Mouse (Mus musculus): ENCODE data around the gene Gtf2h5. TPM values are rescaled to one million over a fixed set of nuclear protein-coding genes. Genes with fewer than 3 reads are reported as not detected.

The Gtf2h5 gene
- polyA plus RNA-seq, 1 experiment = 118 TPM

DNA sequence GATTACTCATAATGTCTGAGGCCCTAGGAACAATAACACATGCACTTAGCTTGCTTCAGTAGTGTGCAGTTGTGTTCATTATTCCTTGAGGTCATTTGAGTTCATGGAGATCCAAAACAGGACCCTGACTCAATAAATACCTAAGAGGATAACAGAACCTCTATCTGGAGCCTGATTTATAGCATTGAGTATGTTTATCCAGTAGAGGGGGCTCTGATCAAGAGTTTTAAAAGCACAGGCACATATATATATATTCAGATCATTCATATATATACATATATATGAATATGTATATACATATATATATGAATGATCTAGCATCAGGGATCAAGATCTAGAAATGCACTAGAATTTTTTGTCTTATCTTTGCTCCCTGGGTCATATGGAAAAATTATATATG, 16.0 kb downstream of the Gtf2h5 start:
- Histone ChIP-seq H3K4me1 (ENCODE audit: control insufficient read depth, insufficient read depth, insufficient read length, low read length) (no peaks in the 10 kb centered on the region), H3K4me3 (ENCODE audit: insufficient read depth, low read depth, low read length) (no peak overlapping the region), H3K27ac (replicated peaks; ENCODE audit: low read depth, low read length) (no peak overlapping the region)

DNA sequence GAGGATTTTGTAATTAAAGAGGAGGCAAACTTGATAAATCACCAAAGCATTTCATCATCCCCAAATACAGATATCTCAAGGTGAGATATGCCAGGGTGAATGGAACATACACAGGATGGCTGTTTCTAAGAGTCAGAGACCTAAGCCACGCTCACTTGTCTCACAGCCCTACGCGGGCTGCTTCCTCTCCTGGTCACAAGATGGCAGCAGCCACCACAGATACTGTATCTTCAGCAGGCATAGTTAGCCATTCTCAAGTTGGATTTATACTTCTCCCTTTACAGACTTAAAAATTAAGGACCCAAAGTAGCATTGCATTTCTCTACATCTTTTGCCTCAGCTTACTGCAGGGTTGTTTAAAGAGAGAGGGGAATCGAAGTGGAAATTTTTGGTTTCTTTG, 18.3 kb downstream of the Gtf2h5 start:
- Histone ChIP-seq H3K27ac (replicated peaks; ENCODE audit: low read depth, low read length) (no peak overlapping the region), H3K4me1 (ENCODE audit: control insufficient read depth, insufficient read depth, insufficient read length, low read length) (no peaks in the 10 kb centered on the region), H3K4me3 (ENCODE audit: insufficient read depth, low read depth, low read length) (no peak overlapping the region)

DNA sequence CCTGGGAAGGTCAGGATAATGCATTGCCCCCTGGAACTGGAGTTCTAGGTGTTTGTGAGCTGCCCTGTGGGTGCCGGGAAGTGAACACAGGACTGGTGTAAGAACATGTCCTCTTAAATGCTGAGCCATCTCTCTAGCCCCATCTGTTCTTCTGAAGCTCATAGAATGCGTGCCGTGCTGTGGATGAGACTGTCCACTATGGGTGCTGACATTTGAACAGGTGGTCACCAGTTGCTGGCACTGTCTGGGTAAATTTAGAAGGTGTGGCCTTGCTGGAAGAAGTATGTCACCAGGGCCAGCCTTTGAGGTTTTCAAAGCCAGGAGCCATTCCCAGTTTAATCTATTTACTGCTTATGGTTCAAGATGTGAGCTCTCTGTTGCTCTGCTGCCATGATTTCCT, 22.7 kb downstream of the Gtf2h5 start:
- Histone ChIP-seq H3K27ac (replicated peaks; ENCODE audit: low read depth, low read length) (no peak overlapping the region), H3K4me1 (ENCODE audit: control insufficient read depth, insufficient read depth, insufficient read length, low read length) (no peaks in the 10 kb centered on the region), H3K4me3 (ENCODE audit: insufficient read depth, low read depth, low read length) (no peak overlapping the region)

DNA sequence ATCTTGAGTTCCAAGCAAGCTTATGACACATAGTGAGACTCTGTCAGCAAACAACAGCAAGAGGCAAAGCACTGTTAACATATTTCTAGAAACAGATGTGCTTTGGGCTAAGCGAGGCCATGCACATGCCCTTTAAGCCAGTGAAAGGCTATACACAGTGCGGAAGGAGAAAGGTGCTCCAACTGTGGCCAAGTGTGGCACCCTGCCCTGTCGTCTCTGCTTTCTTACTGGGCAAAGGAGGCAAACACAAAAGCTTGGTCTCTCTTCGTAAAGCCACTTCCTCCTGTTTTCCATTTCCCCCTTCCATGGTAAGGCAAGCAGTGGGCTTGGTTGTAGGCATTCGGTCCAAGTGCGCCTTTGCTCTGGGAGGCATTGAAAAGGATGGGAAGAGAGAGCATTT, 24.0 kb downstream of the Gtf2h5 start:
- Histone ChIP-seq H3K4me3 (ENCODE audit: insufficient read depth, low read depth, low read length) (no peak overlapping the region), H3K4me1 (ENCODE audit: control insufficient read depth, insufficient read depth, insufficient read length, low read length) (no peaks in the 10 kb centered on the region)

DNA sequence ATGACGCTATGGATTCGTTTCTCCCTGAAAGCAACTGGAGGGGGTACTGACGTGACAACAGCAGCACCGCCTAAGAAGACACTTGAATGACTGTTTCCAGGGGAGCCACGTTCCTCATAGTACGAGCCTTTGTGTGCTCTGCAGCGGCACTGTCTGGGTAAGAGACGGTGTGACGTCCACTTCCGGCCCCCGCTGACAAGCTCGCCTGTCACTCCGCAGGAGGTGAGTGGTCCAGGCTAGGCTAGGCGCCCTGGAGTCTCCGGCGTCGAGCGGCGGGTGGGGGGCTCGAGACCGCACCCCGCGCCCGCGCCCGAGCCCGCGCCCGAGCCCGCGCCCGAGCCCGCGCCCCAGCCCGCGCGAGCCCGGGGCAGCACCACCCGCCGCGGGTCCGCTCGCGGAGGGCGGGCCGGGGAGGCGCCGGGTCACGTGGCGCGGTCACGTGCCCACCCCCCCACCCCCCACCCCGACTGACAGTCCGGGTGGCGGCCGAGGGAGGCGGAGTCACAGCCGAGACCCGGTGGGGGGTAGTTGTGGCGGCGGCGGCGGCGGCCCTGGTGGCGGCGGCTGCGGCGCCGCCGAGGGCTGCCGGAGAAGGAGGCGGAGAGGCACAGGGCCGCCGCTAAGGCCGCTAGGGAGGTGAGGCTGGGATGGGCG, 26.9 kb downstream of the Gtf2h5 start, which contains the start of gene Tulp4:
Gene Tulp4, plus strand, starts transcription at position 77 of the 654 bp plus-strand sequence.
- peak within 1 kb of the TSS; percentile 95 for H3K27ac ChIP-seq (replicated peaks; ENCODE audit: low read depth, low read length)
- H3K4me3 ChIP-seq (ENCODE audit: insufficient read depth, low read depth, low read length) = peak within 1 kb of the TSS; percentile 93
- peaks cover 4% of the 10 kb centered on the region; the same call in 1 of the 2 replicates for H3K4me1 ChIP-seq (ENCODE audit: control insufficient read depth, insufficient read depth, insufficient read length, low read length)

More for the DNA sequence above, 24.0 kb downstream of the Gtf2h5 start:
- no peak overlapping the region for H3K27ac ChIP-seq (replicated peaks; ENCODE audit: low read depth, low read length)

DNA sequence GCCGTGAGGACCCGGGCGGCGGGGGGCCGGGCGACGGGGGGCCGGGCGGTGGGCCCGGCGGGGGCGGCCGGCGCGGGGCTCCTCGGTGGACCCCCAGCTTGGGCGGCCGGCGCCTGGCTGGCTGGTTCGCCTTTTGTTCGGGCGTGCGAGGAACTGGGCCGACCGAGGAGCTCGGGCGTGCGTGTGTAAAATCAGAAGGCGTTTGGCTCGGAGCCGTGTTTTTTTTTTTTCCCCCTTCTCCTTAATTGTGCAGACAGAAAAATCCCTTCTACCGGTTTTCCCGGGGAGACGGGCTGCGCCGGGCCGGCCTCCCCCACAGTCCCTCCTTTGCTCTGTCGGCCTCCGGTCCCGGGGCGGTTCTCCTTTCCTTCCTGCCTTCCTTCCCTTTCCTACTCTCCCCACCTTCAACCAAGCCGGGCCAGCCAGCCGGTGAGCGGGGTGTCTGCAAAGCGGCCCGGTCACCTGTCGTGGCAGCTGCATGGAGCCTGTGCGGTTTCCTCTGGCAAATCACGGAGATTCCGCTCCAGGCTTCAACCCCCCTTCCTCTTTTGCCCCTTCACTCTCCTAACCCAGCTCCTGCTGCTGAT, 27.5 kb downstream of the Gtf2h5 start:
- peak overlapping the region; percentile 93 for H3K4me3 ChIP-seq (ENCODE audit: insufficient read depth, low read depth, low read length)
- H3K4me1 ChIP-seq (ENCODE audit: control insufficient read depth, insufficient read depth, insufficient read length, low read length) = peaks cover 4% of the 10 kb centered on the region; the same call in 1 of the 2 replicates
- H3K27ac ChIP-seq (replicated peaks; ENCODE audit: low read depth, low read length) = peak overlapping the region; percentile 72

DNA sequence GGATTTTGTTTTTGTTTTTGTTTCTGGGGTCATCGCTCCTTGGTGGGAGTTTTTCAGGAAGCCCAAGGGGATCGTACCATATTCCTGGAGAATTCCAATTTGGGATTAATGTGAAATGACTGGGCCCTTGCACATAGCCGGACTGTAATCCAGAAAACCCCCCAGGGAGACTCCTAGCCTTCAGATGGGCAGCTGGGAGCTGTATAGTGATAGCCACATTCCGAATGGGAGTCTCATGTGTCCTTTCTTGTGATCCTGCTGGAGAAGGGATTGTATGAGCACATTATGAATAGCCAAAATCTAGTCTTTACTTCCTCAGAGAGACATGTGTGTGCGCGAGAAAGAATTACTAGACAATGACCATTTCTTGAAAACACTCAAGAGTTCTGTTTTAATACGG, 28.6 kb downstream of the Gtf2h5 start:
- peak overlapping the region; percentile 26 for H3K4me3 ChIP-seq (ENCODE audit: insufficient read depth, low read depth, low read length)
- no peak overlapping the region for H3K27ac ChIP-seq (replicated peaks; ENCODE audit: low read depth, low read length)
- peaks cover 4% of the 10 kb centered on the region; the same call in 1 of the 2 replicates for H3K4me1 ChIP-seq (ENCODE audit: control insufficient read depth, insufficient read depth, insufficient read length, low read length)

DNA sequence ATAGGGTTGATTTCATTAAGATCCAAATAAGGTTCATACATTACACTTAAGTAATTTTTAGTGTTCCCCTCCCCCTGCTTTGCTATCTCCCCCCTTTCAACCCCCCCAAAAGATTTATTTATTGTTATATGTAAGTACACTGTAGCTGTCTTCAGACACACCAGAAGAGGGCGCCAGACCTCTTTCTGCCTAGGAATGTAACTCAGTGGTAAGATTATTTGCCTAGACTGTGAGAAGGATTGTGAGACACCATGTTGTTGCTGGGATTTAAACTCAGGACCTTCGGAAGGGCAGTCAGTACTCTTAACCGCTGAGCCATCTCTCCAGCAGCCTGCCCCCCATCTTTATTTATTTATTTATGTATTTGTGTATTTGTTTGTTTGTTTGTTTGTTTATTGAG, 31.4 kb downstream of the Gtf2h5 start:
- Histone ChIP-seq H3K4me3 (ENCODE audit: insufficient read depth, low read depth, low read length) (no peak overlapping the region), H3K4me1 (ENCODE audit: control insufficient read depth, insufficient read depth, insufficient read length, low read length) (peaks cover 4% of the 10 kb centered on the region; the same call in 1 of the 2 replicates), H3K27ac (replicated peaks; ENCODE audit: low read depth, low read length) (no peak overlapping the region)

DNA sequence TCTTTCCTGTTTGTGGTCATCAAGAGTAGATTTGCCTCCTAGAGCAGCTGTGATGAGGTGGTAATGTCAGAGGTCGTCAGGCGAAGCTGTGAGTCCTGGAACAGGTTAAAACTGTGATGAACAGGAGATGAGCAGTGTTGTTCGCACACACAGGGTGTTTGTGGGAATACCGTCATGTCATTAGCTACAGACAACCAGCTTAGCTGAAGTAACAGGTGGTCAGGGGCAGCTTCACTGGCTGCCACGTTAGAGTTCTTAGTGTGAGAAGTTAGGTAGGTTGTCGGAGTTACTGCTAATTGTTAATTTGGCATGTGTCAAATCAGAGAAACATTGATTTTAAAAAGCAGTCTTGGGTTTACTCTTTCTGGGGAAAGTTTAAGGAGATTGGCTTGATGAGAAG, 34.1 kb downstream of the Gtf2h5 start:
- H3K27ac ChIP-seq (replicated peaks; ENCODE audit: low read depth, low read length) = no peak overlapping the region
- no peak overlapping the region for H3K4me3 ChIP-seq (ENCODE audit: insufficient read depth, low read depth, low read length)
- peaks cover 6% of the 10 kb centered on the region; the same call in 1 of the 2 replicates for H3K4me1 ChIP-seq (ENCODE audit: control insufficient read depth, insufficient read depth, insufficient read length, low read length)

DNA sequence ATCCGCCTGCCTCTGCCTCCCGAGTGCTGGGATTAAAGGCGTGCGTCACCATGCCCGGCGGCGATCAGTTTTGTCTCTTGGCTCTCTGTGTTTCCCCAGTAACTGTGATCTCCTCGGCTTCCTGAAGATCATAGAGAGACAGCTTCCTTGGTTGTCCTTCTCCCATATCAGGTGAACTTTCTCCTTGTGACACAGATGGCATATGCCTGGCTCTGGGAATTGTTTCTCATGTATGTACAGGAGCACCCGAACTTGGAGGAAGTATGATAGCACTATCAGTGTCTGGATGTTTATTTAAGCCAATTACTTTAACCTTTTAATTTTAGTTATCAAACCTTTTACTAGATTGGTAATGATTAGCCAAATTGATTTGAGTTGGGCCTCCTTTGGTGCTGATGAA, 35.5 kb downstream of the Gtf2h5 start:
- Histone ChIP-seq H3K4me1 (ENCODE audit: control insufficient read depth, insufficient read depth, insufficient read length, low read length) (0 out of 2 replicates have a peak, but pooled peaks cover 2% of the 10 kb centered on the region), H3K27ac (replicated peaks; ENCODE audit: low read depth, low read length) (no peak overlapping the region), H3K4me3 (ENCODE audit: insufficient read depth, low read depth, low read length) (no peak overlapping the region)

DNA sequence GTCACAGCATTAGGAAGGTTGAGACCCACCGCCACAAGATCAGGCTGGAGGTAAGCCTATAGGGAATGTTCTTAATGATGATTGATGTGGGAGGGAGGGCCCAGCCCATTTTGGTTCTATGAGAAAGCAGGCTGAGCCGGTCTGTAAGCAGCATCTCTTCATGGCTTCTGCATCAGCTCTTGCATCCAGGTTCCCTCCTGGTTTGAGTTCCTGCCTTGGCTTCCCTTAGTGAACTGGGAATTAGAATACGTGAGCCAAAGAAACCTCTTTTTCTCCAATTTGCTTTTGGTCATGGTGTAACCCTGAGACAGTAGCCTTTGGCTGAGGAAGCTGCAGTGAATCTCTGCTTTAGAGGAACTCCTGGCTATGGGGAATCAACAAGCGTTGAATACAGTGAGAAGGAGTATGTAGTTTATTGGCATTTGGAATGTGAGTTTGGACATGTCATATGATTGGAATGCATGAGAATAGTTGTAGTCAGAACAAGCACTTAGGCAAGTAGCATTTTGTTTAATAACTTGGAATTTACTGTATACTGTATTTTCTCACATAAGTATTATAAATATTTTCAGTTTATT, 37.7 kb downstream of the Gtf2h5 start:
- Histone ChIP-seq H3K27ac (replicated peaks; ENCODE audit: low read depth, low read length) (no peak overlapping the region), H3K4me3 (ENCODE audit: insufficient read depth, low read depth, low read length) (no peak overlapping the region), H3K4me1 (ENCODE audit: control insufficient read depth, insufficient read depth, insufficient read length, low read length) (0 out of 2 replicates have a peak, but pooled peaks cover 2% of the 10 kb centered on the region)

DNA sequence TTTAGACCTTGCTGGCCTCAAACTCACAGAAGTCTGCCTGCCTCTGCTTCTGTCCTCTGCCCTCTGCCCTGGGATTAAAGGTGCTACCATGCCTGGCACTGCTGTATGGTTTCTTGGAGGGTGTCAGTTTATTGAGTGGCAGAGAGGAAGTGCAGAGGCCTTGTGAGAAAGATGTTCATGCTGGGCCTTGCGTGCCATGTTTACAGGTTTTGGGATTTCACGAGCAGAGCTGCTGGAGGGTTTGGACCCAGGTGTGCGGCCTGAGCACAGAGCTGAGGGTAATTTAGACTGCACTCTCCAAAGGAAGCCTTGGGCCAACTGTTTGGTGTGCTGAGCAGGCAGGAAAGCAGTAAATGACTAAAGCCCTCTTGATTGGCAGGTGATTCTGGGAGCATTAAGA, 38.3 kb downstream of the Gtf2h5 start:
- no peak overlapping the region for H3K4me3 ChIP-seq (ENCODE audit: insufficient read depth, low read depth, low read length)
- H3K27ac ChIP-seq (replicated peaks; ENCODE audit: low read depth, low read length) = no peak overlapping the region
- 0 out of 2 replicates have a peak, but pooled peaks cover 2% of the 10 kb centered on the region for H3K4me1 ChIP-seq (ENCODE audit: control insufficient read depth, insufficient read depth, insufficient read length, low read length)

DNA sequence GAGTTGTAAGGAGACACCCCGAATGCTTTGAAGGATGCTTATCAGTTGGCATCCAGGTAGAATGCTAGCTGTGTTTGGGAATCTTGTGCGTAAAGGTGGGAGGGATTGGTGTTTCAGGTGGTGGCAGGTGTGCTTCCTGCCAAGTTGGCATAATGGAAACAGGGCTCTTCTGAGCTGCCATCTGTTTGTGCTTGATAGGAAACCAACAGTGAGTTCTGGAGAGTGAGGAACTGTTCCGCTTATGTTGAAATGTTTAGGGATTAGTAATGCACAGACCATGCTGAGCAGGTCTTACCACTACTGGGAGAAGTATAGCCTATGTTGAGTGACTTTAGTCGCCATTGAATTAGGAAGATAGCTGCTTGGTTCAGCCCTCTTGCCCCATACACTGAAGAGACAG, 39.3 kb downstream of the Gtf2h5 start:
- H3K4me3 ChIP-seq (ENCODE audit: insufficient read depth, low read depth, low read length) = no peak overlapping the region
- 0 out of 2 replicates have a peak, but pooled peaks cover 2% of the 10 kb centered on the region for H3K4me1 ChIP-seq (ENCODE audit: control insufficient read depth, insufficient read depth, insufficient read length, low read length)
- no peak overlapping the region for H3K27ac ChIP-seq (replicated peaks; ENCODE audit: low read depth, low read length)

DNA sequence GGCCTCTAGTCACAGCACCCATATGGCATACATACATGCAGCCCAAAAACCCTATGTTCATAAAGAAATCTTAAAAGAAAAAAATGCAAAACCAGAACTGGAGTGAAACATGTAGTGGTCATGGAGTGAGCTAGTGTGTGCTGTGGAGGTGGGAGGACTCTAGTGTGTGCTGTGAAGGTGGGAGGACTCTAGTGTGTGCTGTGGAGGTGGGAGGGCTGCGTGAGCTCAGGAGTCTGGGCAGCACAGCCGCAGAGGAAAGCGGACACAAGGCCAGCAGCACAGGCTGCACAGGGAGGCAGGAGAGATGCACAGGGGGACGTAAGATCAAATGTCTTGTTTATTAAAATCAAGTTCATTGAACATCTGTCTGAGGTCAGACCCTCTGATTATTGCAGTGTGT, 44.2 kb downstream of the Gtf2h5 start:
- H3K4me3 ChIP-seq (ENCODE audit: insufficient read depth, low read depth, low read length) = no peak overlapping the region
- no peaks in the 10 kb centered on the region for H3K4me1 ChIP-seq (ENCODE audit: control insufficient read depth, insufficient read depth, insufficient read length, low read length)
- no peak overlapping the region for H3K27ac ChIP-seq (replicated peaks; ENCODE audit: low read depth, low read length)

DNA sequence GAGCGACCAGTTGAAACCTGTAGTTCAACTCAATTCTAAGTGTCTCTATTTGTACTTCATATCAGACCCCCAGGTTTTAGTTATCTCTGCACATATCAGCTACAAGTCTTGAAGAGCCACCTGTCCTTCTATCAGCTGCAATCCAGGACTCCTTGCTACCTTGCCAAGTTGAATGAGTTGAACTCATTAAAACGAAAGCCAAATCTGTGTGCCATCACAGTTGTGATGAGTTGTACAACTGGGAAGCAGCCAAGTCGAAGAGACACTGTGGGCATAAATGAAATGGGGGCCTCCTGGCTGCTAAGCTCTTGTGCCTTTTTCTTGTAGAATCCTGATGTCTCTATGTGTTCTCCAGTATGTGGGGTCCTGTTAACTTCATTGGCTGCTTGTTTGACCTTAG, 45.9 kb downstream of the Gtf2h5 start:
- H3K4me1 ChIP-seq (ENCODE audit: control insufficient read depth, insufficient read depth, insufficient read length, low read length) = no peaks in the 10 kb centered on the region
- H3K27ac ChIP-seq (replicated peaks; ENCODE audit: low read depth, low read length) = no peak overlapping the region
- H3K4me3 ChIP-seq (ENCODE audit: insufficient read depth, low read depth, low read length) = no peak overlapping the region

DNA sequence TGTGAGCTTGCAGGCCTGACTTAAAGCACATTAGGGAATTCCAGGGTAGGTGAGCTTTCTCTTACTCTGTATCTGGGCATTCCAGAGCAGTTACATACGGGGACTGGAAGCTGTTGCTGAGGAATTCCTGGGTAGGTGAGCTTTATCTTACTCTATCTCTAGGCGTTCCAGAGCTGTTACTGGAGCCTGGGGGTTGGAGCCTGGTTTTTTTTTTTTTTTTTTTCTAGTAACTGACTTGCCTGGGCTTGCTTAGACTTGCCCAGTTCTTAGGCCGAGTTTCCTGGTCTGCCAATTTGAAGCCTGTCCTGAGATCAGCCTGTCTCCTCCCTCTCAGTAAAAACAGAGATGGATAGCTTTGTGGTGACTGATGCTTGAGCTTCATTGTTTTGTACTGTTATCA, 48.5 kb downstream of the Gtf2h5 start:
- no peak overlapping the region for H3K4me3 ChIP-seq (ENCODE audit: insufficient read depth, low read depth, low read length)
- no peaks in the 10 kb centered on the region for H3K4me1 ChIP-seq (ENCODE audit: control insufficient read depth, insufficient read depth, insufficient read length, low read length)
- no peak overlapping the region for H3K27ac ChIP-seq (replicated peaks; ENCODE audit: low read depth, low read length)

Data from brown adipose tissue, adult 24 weeks (tissue).